Mouse (Mus musculus): Measurements from ENCODE around the gene Olfr522. TPM values are rescaled to one million over a fixed set of nuclear protein-coding genes. Genes with fewer than 3 reads are reported as not detected.

Gene Olfr522
- total and polyA plus RNA-seq, 3 experiments = not detected

- no peak overlapping the region for H3K27ac ChIP-seq (ENCODE audit: insufficient read depth, low read depth)
- H3K9me3 ChIP-seq (replicated peaks; ENCODE audit: low read length) = no peaks in the 10 kb centered on the region
- no peak for TF ChIP-seq EP300 (IDR thresholded peaks at IDR 0.05; ENCODE audit: low read length)
- 0 out of 2 replicates have a peak, but pooled peaks have one; percentile 20 for TF ChIP-seq ZC3H11A (IDR thresholded peaks at IDR 0.05; ENCODE audit: low read depth, low read length)
- no peak for TF ChIP-seq JUND (conservative IDR thresholded peaks at IDR 0.05; ENCODE audit: low read depth, low read length)
- no peak for TF ChIP-seq CHD1 (IDR thresholded peaks at IDR 0.05; ENCODE audit: low read depth, low read length)
- peak; percentile 48 to 93; a peak in 3 of 4 replicates for TF ChIP-seq CTCF (conservative IDR thresholded peaks at IDR 0.05 in 1 of 2, IDR thresholded peaks at IDR 0.05 in 1 of 2; ENCODE audit: low read depth in 2 of 2, low read length in 2 of 2)
- no peak for TF ChIP-seq MYC (IDR thresholded peaks at IDR 0.05; ENCODE audit: low read depth, low read length)
- TF ChIP-seq PAX5 (IDR thresholded peaks at IDR 0.05; ENCODE audit: low read length) = no peak
- no peak for TF ChIP-seq HCFC1 (IDR thresholded peaks at IDR 0.05; ENCODE audit: low read depth, low read length)
- TF ChIP-seq UBTF (IDR thresholded peaks at IDR 0.05; ENCODE audit: low read depth, low read length) = no peak
- no peak for TF ChIP-seq BHLHE40 (IDR thresholded peaks at IDR 0.05; ENCODE audit: low read depth, low read length)
- TF ChIP-seq ZMIZ1 (IDR thresholded peaks at IDR 0.05; ENCODE audit: low read depth, low read length) = no peak
- TF ChIP-seq SMC3 (IDR thresholded peaks at IDR 0.05; ENCODE audit: low read depth, low read length) = peak; percentile 89
- TF ChIP-seq POLR2AphosphoS2 (IDR thresholded peaks at IDR 0.05; ENCODE audit: low read depth, low read length) = no peak
- no peak for TF ChIP-seq NELFE (IDR thresholded peaks at IDR 0.05; ENCODE audit: low read depth, low read length)
- TF ChIP-seq IRF4 (IDR thresholded peaks at IDR 0.05; ENCODE audit: low read depth, low read length) = no peak
- no peak for TF ChIP-seq TCF12 (IDR thresholded peaks at IDR 0.05; ENCODE audit: low read depth, low read length)
- no peak for TF ChIP-seq ELF1 (IDR thresholded peaks at IDR 0.05; ENCODE audit: low read depth, low read length)
- no peak for TF ChIP-seq MAFK (IDR thresholded peaks at IDR 0.05; ENCODE audit: insufficient replicate concordance, low read length)
- TF ChIP-seq CHD2 (IDR thresholded peaks at IDR 0.05; ENCODE audit: low read length) = no peak
- TF ChIP-seq E2F4 (IDR thresholded peaks at IDR 0.05; ENCODE audit: insufficient replicate concordance, low read depth, low read length) = no peak
- TF ChIP-seq RAD21 (IDR thresholded peaks at IDR 0.05; ENCODE audit: low read depth, low read length) = peak; percentile 94
- no peak for TF ChIP-seq MAX (IDR thresholded peaks at IDR 0.05; ENCODE audit: low read length)
- TF ChIP-seq ZNF384 (IDR thresholded peaks at IDR 0.05; ENCODE audit: low read depth, low read length) = no peak
- no peak for TF ChIP-seq POLR2A (IDR thresholded peaks at IDR 0.05; ENCODE audit: low read depth, low read length)
- TF ChIP-seq RCOR1 (conservative IDR thresholded peaks at IDR 0.05; ENCODE audit: low read depth, low read length) = no peak
- TF ChIP-seq ETS1 (conservative IDR thresholded peaks at IDR 0.05; ENCODE audit: low read depth, low read length) = no peak
- TF ChIP-seq MXI1 (IDR thresholded peaks at IDR 0.05; ENCODE audit: low read depth, low read length) = no peak
- no peak for TF ChIP-seq GABPA (IDR thresholded peaks at IDR 0.05; ENCODE audit: insufficient replicate concordance, low read depth, low read length)
- TF ChIP-seq USF1 (IDR thresholded peaks at IDR 0.05; ENCODE audit: low read depth, low read length) = no peak
- no peak for TF ChIP-seq SIN3A (IDR thresholded peaks at IDR 0.05; ENCODE audit: low read length)
- TF ChIP-seq MAZ (IDR thresholded peaks at IDR 0.05; ENCODE audit: low read depth, low read length) = no peak
- TF ChIP-seq USF2 (conservative IDR thresholded peaks at IDR 0.05; ENCODE audit: low read depth, low read length) = no peak
- TF ChIP-seq TBP (conservative IDR thresholded peaks at IDR 0.05; ENCODE audit: low read depth, low read length) = no peak
- TF ChIP-seq NRF1 (IDR thresholded peaks at IDR 0.05; ENCODE audit: low read depth, low read length) = no peak
- no peak for TF ChIP-seq KAT2A (IDR thresholded peaks at IDR 0.05; ENCODE audit: insufficient replicate concordance, low read length)
- TF ChIP-seq JUN (IDR thresholded peaks at IDR 0.05; ENCODE audit: insufficient read depth, low read depth, low read length) = no peak
- no peaks in the 10 kb centered on the region for H3K27me3 ChIP-seq (replicated peaks)
- in situ Hi-C loops (cut with MboI; ENCODE audit: low pct_ligation_motif_present, low pct_unique_long_range_greater_than_20kb, low sequenced_read_pairs) (no loop called here), dilution Hi-C loops (cut with MboI; ENCODE audit: extremely low pct_ligation_motif_present, extremely low pct_unique_long_range_greater_than_20kb, low sequenced_read_pairs) (no loop called here)
- DNase-seq (ENCODE audit: extremely low read depth) = peak; percentile 80
- H3K36me3 ChIP-seq (replicated peaks in 1 of 2; ENCODE audit: control insufficient read depth in 1 of 2, insufficient read depth in 1 of 2, low read length in 1 of 2) = peaks cover 10 to 51% of the 10 kb centered on the region in 2 experiments
- H3K4me3 ChIP-seq (replicated peaks in 1 of 3; ENCODE audit: low read depth in 2 of 3, low read length in 2 of 3, poor library complexity in 1 of 3) = no peak overlapping the region
- no peak overlapping the region for H3K4me2 ChIP-seq (ENCODE audit: insufficient read depth, low read depth, poor library complexity, severe bottlenecking)
- peaks cover 0 to 19% of the 10 kb centered on the region in 2 experiments; a peak in 1 of 4 replicates for H3K4me1 ChIP-seq (ENCODE audit: control insufficient read depth in 1 of 2, insufficient read depth in 2 of 2)
- H3K9ac ChIP-seq (ENCODE audit: insufficient read depth, low read depth) = no peak overlapping the region
- no peaks in the 10 kb centered on the region for H3K79me2 ChIP-seq (replicated peaks; ENCODE audit: control insufficient read depth, extremely low read depth, insufficient read depth, poor library complexity, severe bottlenecking)
Measured at GRCm38 (mm10) chr7:140141350-140141749, 23.2 kb downstream of the Olfr522 start.

All from CH12.LX (cell line).